Mouse (Mus musculus): Measurements from ENCODE around the gene Pars2. TPM values are rescaled to one million over a fixed set of nuclear protein-coding genes. Genes with fewer than 3 reads are reported as not detected.

Pars2 gene
- polyA plus RNA-seq, 1 experiment from 2014 or later: 12.7 TPM

DNA sequence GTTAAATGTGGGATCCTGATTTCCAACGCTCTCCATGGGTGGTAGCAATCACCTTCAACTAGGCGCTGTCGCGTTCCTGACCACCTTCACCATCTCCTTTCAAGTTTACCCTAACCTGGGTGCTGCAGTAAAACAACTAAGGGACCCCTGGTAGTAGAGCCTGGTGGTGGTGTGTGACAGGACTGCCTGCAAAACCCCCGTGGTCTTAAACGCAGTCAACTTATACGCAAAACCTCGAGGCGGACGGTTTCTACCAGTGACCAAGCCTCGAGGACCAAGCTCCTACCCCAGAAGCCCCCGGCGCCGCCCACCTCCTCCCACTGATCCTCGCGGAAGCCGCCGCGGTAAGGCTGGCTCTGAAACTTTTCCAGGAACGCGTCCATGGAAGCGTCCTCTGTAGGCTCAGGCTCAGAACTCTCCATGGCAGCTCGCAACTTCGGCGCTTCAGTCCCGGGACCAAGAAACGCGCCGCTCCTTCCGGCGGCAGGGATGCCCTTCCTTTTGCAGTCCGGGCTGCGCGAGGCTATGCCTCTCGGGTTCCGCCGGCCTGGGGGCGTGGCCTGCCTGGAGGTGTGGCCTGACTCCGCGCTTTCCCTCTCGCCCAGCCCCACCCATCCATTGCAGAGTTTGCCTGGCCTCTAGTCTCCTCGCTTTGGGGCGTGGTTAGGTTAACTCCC is 27.7 kb downstream of the Pars2 start, which contains the start of gene Ttc4:
Gene Ttc4, minus strand, starts transcription at position 503 of the 677 bp plus-strand sequence.
- Histone ChIP-seq H3K9me3 (replicated peaks; ENCODE audit: control insufficient read depth, low read length) (no peaks in the 10 kb centered on the region), H3K36me3 (ENCODE audit: control insufficient read depth, insufficient read depth, low read length) (peaks cover 28% of the 10 kb centered on the region), H3K27ac (ENCODE audit: low read depth, low read length) (peak within 1 kb of the TSS; percentile 41; the same call in 1 of the 2 replicates), H3K4me3 (ENCODE audit: low read depth, low read length) (peak within 1 kb of the TSS; percentile 79), H3K9ac (ENCODE audit: low read length) (peak within 1 kb of the TSS; percentile 80), H3K4me2 (ENCODE audit: low read length) (peak within 1 kb of the TSS; percentile 86), H3K27me3 (replicated peaks; ENCODE audit: control insufficient read depth, insufficient read depth, low read length) (no peaks in the 10 kb centered on the region), H3K4me1 (ENCODE audit: control insufficient read depth, insufficient read depth, low read length) (peaks cover 7% of the 10 kb centered on the region)
- ATAC-seq (peak; percentile 99), DNase-seq (ENCODE audit: low spot score) (peak; percentile 93)
- WGBS: under 1% methylated on average over 43 of the region's 43 CpGs

GRCm38 (mm10) chr4:106679152-106679551 is 28.3 kb downstream of the Pars2 start:
- peak overlapping the region; percentile 86 for H3K4me2 ChIP-seq (ENCODE audit: low read length)
- peak overlapping the region; percentile 79 for H3K4me3 ChIP-seq (ENCODE audit: low read depth, low read length)
- H3K27me3 ChIP-seq (replicated peaks; ENCODE audit: control insufficient read depth, insufficient read depth, low read length): no peaks in the 10 kb centered on the region
- H3K9me3 ChIP-seq (replicated peaks; ENCODE audit: control insufficient read depth, low read length): no peaks in the 10 kb centered on the region
- peaks cover 24% of the 10 kb centered on the region for H3K36me3 ChIP-seq (ENCODE audit: control insufficient read depth, insufficient read depth, low read length)
- 40% methylated on average over 3 of the region's 3 CpGs for WGBS
- DNase-seq (ENCODE audit: low spot score): no peak
- peak; percentile 35 for ATAC-seq
- no peak overlapping the region for H3K27ac ChIP-seq (ENCODE audit: low read depth, low read length)
- peaks cover 7% of the 10 kb centered on the region for H3K4me1 ChIP-seq (ENCODE audit: control insufficient read depth, insufficient read depth, low read length)
- H3K9ac ChIP-seq (ENCODE audit: low read length): no peak overlapping the region

- H3K27me3 ChIP-seq (replicated peaks; ENCODE audit: control insufficient read depth, insufficient read depth, low read length): no peaks in the 10 kb centered on the region
- ATAC-seq (no peak), DNase-seq (ENCODE audit: low spot score) (no peak)
- no peak overlapping the region for H3K27ac ChIP-seq (ENCODE audit: low read depth, low read length)
- no peak overlapping the region for H3K4me2 ChIP-seq (ENCODE audit: low read length)
- 49% methylated on average over 2 of the region's 2 CpGs for WGBS
- no peaks in the 10 kb centered on the region for H3K9me3 ChIP-seq (replicated peaks; ENCODE audit: control insufficient read depth, low read length)
- H3K9ac ChIP-seq (ENCODE audit: low read length): no peak overlapping the region
- peaks cover 7% of the 10 kb centered on the region for H3K4me1 ChIP-seq (ENCODE audit: control insufficient read depth, insufficient read depth, low read length)
- peaks cover 9% of the 10 kb centered on the region for H3K36me3 ChIP-seq (ENCODE audit: control insufficient read depth, insufficient read depth, low read length)
- H3K4me3 ChIP-seq (ENCODE audit: low read depth, low read length): no peak overlapping the region
These were observed 30.1 kb downstream of the Pars2 start for GRCm38 (mm10) chr4:106680955-106681354.

DNA sequence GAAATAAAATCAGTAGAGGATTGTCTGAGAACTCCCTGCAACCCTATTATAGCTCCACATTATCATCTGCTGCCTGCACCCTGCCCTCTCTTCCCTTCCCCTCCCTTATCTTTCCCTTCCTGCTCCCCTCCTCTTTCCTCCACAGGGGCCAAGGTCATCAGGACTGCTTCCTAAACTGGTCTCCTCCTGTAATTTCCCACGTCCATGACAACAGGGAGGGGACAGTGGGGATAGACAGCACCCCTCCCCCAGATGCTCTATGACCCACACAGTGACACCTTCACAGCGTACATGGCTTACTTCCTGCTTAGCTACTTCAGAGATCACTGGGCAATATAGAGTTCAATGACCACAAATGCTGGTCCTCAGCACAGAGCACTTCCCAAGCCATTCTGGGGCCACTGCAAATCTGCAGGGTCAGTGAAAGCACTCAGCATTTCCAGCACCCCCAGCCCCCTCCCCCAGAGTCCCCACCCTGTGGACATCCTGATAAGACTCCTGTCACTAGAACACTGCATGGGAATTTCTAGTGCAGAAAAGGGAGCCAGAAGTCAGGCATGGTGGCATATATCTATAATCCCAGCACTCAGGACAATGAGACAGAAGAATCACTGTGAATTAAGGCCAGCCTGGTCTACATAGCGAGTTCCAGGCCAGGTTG is 37.9 kb downstream of the Pars2 start:
- H3K36me3 ChIP-seq (ENCODE audit: control insufficient read depth, insufficient read depth, low read length): no peaks in the 10 kb centered on the region
- ATAC-seq (no peak), DNase-seq (ENCODE audit: low spot score) (no peak)
- no peaks in the 10 kb centered on the region for H3K9me3 ChIP-seq (replicated peaks; ENCODE audit: control insufficient read depth, low read length)
- H3K4me1 ChIP-seq (ENCODE audit: control insufficient read depth, insufficient read depth, low read length): no peaks in the 10 kb centered on the region
- WGBS: 44% methylated on average over 3 of the region's 3 CpGs
- no peak overlapping the region for H3K4me3 ChIP-seq (ENCODE audit: low read depth, low read length)
- H3K4me2 ChIP-seq (ENCODE audit: low read length): no peak overlapping the region
- no peak overlapping the region for H3K27ac ChIP-seq (ENCODE audit: low read depth, low read length)
- no peaks in the 10 kb centered on the region for H3K27me3 ChIP-seq (replicated peaks; ENCODE audit: control insufficient read depth, insufficient read depth, low read length)
- no peak overlapping the region for H3K9ac ChIP-seq (ENCODE audit: low read length)

GRCm38 (mm10) chr4:106693841-106694430 is 43.1 kb downstream of the Pars2 start:
- H3K4me1 ChIP-seq (ENCODE audit: control insufficient read depth, insufficient read depth, low read length): no peaks in the 10 kb centered on the region
- no peaks in the 10 kb centered on the region for H3K9me3 ChIP-seq (replicated peaks; ENCODE audit: control insufficient read depth, low read length)
- no peak for ATAC-seq
- H3K4me2 ChIP-seq (ENCODE audit: low read length): no peak overlapping the region
- no peaks in the 10 kb centered on the region for H3K27me3 ChIP-seq (replicated peaks; ENCODE audit: control insufficient read depth, insufficient read depth, low read length)
- H3K4me3 ChIP-seq (ENCODE audit: low read depth, low read length): no peak overlapping the region
- no peak for DNase-seq (ENCODE audit: low spot score)
- no peak overlapping the region for H3K9ac ChIP-seq (ENCODE audit: low read length)
- H3K27ac ChIP-seq (ENCODE audit: low read depth, low read length): no peak overlapping the region
- no peaks in the 10 kb centered on the region for H3K36me3 ChIP-seq (ENCODE audit: control insufficient read depth, insufficient read depth, low read length)
- WGBS: 86% methylated on average over 15 of the region's 15 CpGs

GRCm38 (mm10) chr4:106699989-106700388 is 49.1 kb downstream of the Pars2 start:
- Histone ChIP-seq H3K27me3 (replicated peaks; ENCODE audit: control insufficient read depth, insufficient read depth, low read length) (no peaks in the 10 kb centered on the region), H3K4me3 (ENCODE audit: low read depth, low read length) (no peak overlapping the region), H3K9me3 (replicated peaks; ENCODE audit: control insufficient read depth, low read length) (no peaks in the 10 kb centered on the region), H3K4me2 (ENCODE audit: low read length) (no peak overlapping the region), H3K9ac (ENCODE audit: low read length) (no peak overlapping the region), H3K36me3 (ENCODE audit: control insufficient read depth, insufficient read depth, low read length) (no peaks in the 10 kb centered on the region), H3K4me1 (ENCODE audit: control insufficient read depth, insufficient read depth, low read length) (peaks cover 20% of the 10 kb centered on the region), H3K27ac (ENCODE audit: low read depth, low read length) (0 out of 2 replicates have a peak overlapping the region, but pooled peaks have one; percentile 30)
- 21% methylated on average over 9 of the region's 9 CpGs for WGBS
- DNase-seq (ENCODE audit: low spot score) (peak; percentile 55), ATAC-seq (no peak)

DNA sequence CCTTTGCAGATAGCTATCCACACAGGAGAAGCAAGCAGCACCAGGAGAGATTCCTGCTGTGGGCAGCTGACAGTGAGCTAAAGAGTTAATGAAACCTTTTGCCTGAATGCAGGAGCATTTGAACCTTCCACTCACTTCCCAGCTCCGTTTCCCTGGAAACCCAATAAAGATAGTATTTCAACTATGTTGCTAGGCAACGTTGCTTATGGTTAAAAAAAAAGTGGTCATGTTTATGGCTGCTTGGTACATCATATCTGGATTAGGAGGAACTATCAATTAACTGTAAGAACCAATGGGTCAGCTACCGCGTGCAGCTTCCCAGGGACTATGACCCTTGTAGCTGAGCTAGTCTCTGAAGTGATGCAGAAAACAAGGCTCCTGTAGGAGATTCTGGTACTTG is 49.9 kb downstream of the Pars2 start:
- Histone ChIP-seq H3K4me1 (ENCODE audit: control insufficient read depth, insufficient read depth, low read length) (peaks cover 27% of the 10 kb centered on the region), H3K4me2 (ENCODE audit: low read length) (0 out of 2 replicates have a peak overlapping the region, but pooled peaks have one; percentile 1), H3K27me3 (replicated peaks; ENCODE audit: control insufficient read depth, insufficient read depth, low read length) (no peaks in the 10 kb centered on the region), H3K27ac (ENCODE audit: low read depth, low read length) (peak overlapping the region; percentile 44), H3K9ac (ENCODE audit: low read length) (no peak overlapping the region), H3K36me3 (ENCODE audit: control insufficient read depth, insufficient read depth, low read length) (no peaks in the 10 kb centered on the region), H3K4me3 (ENCODE audit: low read depth, low read length) (no peak overlapping the region), H3K9me3 (replicated peaks; ENCODE audit: control insufficient read depth, low read length) (no peaks in the 10 kb centered on the region)
- WGBS: 42% methylated on average over 4 of the region's 4 CpGs
- no peak for ATAC-seq
- peak; percentile 74 for DNase-seq (ENCODE audit: low spot score)

DNA sequence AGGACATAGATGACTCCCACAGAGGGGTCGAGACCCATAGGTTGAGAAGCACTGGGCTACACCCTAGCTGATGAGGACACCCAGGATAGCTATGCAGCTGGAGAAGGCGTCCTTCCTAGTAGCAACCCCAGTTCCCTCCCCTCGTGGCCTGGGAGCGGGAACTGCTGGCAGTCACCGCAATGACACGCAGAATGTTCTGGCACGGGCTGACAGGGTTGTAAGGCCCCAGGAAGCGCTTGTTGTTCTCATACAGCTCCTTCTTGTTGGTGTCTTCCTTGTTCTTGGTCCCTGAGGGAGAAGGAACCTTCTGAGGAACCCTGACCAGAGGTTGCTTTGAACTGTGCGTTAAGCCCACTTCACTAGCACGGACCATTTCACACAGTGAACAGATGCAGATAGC is 53.1 kb downstream of the Pars2 start:
- Histone ChIP-seq H3K4me3 (ENCODE audit: low read depth, low read length) (no peak overlapping the region), H3K4me1 (ENCODE audit: control insufficient read depth, insufficient read depth, low read length) (peaks cover 27% of the 10 kb centered on the region), H3K4me2 (ENCODE audit: low read length) (no peak overlapping the region), H3K36me3 (ENCODE audit: control insufficient read depth, insufficient read depth, low read length) (no peaks in the 10 kb centered on the region), H3K27ac (ENCODE audit: low read depth, low read length) (peak overlapping the region; percentile 68; the same call in 1 of the 2 replicates), H3K27me3 (replicated peaks; ENCODE audit: control insufficient read depth, insufficient read depth, low read length) (no peaks in the 10 kb centered on the region), H3K9me3 (replicated peaks; ENCODE audit: control insufficient read depth, low read length) (no peaks in the 10 kb centered on the region), H3K9ac (ENCODE audit: low read length) (no peak overlapping the region)
- DNase-seq (ENCODE audit: low spot score): no peak
- WGBS: 78% methylated on average over 10 of the region's 10 CpGs
- no peak for ATAC-seq

All from forebrain, embryonic 14.5 days (tissue).